Mouse (Mus musculus): ENCODE data around the gene Aff1.

Gene Aff1

GRCm38 (mm10) chr5:103836148-103836784 is 144.1 kb downstream of the Aff1 start:
- DNase-seq (ENCODE audit: low spot score) = no peak

- no peak for DNase-seq (ENCODE audit: low spot score)
These were observed 146.5 kb downstream of the Aff1 start for GRCm38 (mm10) chr5:103838550-103839264.

- no peak for DNase-seq (ENCODE audit: low spot score)
These were observed 147.1 kb downstream of the Aff1 start for GRCm38 (mm10) chr5:103839265-103839626.

GRCm38 (mm10) chr5:103843938-103844337 is 151.8 kb downstream of the Aff1 start:
- DNase-seq (ENCODE audit: low spot score) = no peak

DNA sequence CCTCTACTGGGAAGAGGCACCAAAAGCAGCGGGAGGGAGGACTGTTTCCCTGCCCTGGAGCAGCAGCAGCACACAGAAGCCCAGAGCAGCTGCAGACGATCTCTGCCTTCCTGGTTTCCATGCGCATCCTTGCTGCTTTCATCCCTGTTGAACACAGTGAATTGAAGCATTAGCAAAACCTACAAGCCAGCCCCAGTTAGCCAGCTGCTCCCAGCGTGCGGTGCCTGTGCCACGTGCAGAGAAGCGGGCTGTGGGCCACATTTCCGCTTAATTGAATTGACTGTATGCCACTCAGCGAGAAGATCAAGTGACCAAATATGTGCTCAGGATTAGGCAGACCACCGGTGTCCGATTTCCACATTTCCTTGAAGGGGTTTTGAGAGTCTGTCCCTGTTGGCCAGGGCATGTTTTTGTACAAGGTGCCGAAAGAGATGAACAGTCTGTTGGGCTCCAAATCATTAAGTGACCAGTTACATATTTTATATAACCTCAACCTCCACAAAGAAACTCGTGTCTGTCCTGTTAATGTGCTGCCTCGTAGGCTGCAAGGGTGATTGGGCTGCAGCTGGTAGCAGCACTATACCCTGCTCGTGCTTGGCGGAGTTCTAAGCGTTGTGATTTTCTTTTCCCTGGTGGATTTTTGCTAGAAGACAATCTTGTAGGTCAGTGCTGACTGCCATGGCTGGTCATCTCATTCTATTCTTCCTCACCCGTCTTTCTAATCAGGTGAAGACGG is 153.4 kb downstream of the Aff1 start:
- DNase-seq (ENCODE audit: low spot score) = no peak

DNA sequence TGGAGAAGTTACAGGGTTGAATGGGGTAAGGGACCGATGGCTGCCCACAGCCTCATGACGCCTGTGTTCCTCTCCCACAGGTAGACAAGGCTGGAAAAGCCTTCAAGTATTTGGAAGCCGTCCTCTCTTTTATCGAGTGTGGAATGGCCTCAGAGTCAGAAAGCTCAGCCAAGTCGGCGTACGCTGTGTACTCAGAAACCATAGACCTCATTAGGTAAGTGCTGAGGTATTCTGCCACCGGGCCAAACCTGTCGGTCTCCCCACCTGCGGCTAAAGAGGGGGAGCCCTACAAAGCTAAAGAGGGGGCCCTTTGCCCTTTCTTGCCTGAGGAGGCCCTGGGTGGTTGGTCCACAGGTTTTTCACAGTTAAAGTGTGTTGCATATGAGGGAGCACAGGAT is 154.0 kb downstream of the Aff1 start:
- DNase-seq (ENCODE audit: low spot score) = no peak

GRCm38 (mm10) chr5:103846609-103847008 is 154.4 kb downstream of the Aff1 start:
- DNase-seq (ENCODE audit: low spot score) = no peak

- DNase-seq (ENCODE audit: low spot score) = no peak
These were observed 156.4 kb downstream of the Aff1 start for GRCm38 (mm10) chr5:103848546-103848945.

GRCm38 (mm10) chr5:103852756-103853549 is 160.8 kb downstream of the Aff1 start:
- DNase-seq (ENCODE audit: low spot score) = no peak

GRCm38 (mm10) chr5:103854041-103854806 is 162.1 kb downstream of the Aff1 start:
- no peak for DNase-seq (ENCODE audit: low spot score)

DNA sequence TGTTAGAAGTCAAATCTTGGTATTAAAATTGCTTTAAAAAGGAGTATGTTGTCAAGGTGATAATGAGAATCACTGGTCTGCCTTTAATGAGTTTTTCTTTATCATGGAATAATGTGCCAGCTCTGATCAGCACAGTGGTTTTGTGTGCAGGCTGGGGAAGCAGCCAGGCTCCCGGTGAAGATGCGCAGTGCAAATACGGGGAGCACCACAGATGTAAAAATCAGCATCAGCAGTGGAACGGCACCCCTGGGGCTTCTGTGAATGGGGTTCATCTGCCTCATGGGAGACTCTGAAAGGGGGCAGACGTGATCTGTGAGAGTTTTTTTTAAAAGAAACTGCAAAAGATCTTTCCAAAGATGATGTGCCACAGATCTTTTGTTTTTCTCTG is 162.6 kb downstream of the Aff1 start:
- no peak for DNase-seq (ENCODE audit: low spot score)

GRCm38 (mm10) chr5:103855483-103856211 is 163.5 kb downstream of the Aff1 start:
- no peak for DNase-seq (ENCODE audit: low spot score)

DNA sequence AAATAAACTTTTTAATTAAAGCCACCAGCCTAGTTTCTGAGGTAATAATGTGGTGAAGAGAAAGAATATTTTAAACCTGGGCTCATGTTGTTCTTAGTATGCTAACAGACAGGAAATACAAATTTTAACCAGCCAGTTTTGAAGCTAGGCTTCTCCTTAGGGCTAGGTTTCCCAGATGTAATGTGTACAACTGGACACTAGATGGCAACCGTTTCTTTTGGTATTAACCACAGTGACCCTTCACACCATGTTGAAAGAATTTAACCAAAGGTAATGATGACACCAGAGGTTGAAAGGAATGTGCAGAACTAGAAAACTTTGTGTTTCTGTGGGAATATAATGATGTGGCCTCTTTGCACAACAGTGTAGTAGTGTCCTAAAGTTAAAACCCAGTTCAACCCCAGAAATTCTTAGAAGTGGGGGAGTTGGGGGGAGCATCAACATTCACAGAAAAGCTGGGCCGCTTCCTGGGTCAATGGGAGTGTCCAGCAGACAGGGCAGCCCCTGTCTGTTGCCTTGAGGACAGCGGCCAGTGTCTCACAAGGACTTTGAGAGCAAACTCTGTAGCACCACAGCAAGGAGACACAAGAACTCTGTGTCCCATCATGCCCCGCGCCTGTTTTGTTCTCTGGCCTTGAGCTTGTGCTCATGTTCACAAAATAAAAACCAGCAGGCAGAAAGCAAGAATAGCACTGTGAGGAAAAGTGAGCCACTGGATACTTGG is 164.3 kb downstream of the Aff1 start:
- no peak for DNase-seq (ENCODE audit: low spot score)

DNA sequence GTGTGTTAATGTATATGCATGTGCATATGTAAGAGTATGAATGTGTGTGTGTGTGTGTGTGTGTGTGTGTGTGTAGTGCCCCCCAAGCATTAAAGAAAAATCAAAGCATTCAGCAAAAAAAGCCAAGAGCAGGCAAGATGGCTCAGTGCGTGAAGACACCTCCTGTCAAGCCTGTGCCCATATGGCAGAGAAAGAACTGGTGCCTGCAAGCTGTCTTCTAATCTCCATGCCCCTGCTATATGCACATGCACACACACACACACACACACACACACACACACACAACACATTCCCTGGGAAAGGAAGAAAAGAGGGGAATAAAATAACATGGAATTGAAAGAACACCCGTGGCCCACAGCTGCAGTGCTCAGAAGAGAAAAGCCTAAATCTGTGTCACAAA is 165.0 kb downstream of the Aff1 start:
- DNase-seq (ENCODE audit: low spot score) = no peak

GRCm38 (mm10) chr5:103860622-103861021 is 168.4 kb downstream of the Aff1 start:
- no peak for DNase-seq (ENCODE audit: low spot score)

GRCm38 (mm10) chr5:103863759-103864158 is 171.6 kb downstream of the Aff1 start:
- DNase-seq (ENCODE audit: low spot score) = no peak

DNA sequence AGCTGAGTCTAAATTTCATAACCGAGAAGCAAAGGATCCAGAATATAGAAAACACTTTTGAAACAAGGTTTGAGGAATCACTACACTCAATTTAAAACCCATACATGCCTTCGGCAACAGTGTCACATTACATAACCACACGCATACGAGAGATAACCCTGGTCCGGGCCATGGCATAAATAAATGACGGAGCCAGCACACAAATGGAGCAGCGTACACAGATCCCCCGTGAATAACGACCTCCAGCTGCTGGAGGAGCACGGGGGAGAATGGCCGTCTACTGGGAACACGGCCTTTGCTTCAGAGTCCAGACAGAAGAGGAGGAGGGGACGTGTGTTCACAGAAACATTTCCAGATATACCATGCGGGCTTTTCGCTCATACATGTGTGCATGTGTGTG is 197.6 kb downstream of the Aff1 start:
- DNase-seq (ENCODE audit: low spot score) = no peak

DNA sequence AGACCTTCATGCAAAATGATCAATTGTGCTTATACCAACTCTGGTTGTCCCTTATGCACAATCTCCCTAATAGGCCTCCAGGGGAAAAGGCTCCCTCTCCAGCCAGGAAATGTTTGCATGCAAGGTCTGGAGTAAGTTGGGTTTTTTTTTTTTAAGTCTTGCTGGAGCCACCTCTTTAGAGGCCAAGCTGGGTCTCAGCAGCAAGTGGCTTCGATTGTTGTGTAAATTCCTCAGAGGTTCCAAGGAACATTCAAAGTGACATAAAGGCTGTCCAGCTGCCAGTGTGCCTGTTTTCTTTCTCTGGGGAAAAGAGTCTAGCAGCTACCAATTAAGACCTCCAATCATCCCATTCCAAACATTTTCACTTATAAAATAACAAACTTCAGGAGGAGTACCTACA is 206.1 kb downstream of the Aff1 start:
- DNase-seq (ENCODE audit: low spot score) = no peak

All from ovary, postnatal 10 days (tissue).